8 mouse cellular contexts compared by ENCODE assay signal in genomic region chr16:4560145-4560952, GRCm38 (mm10). TPM values are rescaled to one million over a fixed set of nuclear protein-coding genes. Genes with fewer than 3 reads are reported as not detected.
A peak's percentile ranks its signal among the peaks of the same experiment; 100 is the strongest.
DNase-seq lines count a peak whose midpoint lies in the region; ATAC-seq and TF ChIP-seq lines count a peak whose summit lies in the region.

No protein-coding gene starts in this region.

- peaks cover 3% of the 10 kb centered on the region; the same call in 1 of the 2 replicates for H3K4me1 ChIP-seq in hindbrain, embryonic 11.5 days (replicated peaks; ENCODE audit: control insufficient read depth, insufficient read depth, low read length)

- TF ChIP-seq CTCF in Patski (IDR thresholded peaks at IDR 0.05), result no peak

- H3K4me3 ChIP-seq in hindbrain, embryonic 11.5 days (ENCODE audit: low read depth, low read length), result peak overlapping the region; percentile 72

- in situ Hi-C loops in Patski (cut with MboI; ENCODE audit: low pct_unique_long_range_greater_than_20kb), result loop anchor here (5.0 kb wide), 1 partner anchor 107 kb away; no protein-coding TSS in a partner anchor

- peak; percentile 22 for DNase-seq in Patski (ENCODE audit: low read depth, low spot score)
- peak; percentile 76 for DNase-seq in cerebellum, adult 9-10 months
- DNase-seq in forelimb bud, embryonic 11.5 days (ENCODE audit: low read depth, low spot score), result peak; percentile 62
- DNase-seq in hindbrain, embryonic 11.5 days (ENCODE audit: low spot score), result peak; percentile 73
- peak; percentile 35 to 51 for DNase-seq in layer of hippocampus, postnatal 14 days (ENCODE audit: low spot score in 2 of 2)
- peak; percentile 78 for DNase-seq in lung, postnatal 14 days
- DNase-seq in ovary, postnatal 36 days (ENCODE audit: low spot score), result peak; percentile 70
- DNase-seq in thymus, postnatal 36 days, result peak; percentile 74 to 78

- peak overlapping the region; percentile 85 for H3K9ac ChIP-seq in hindbrain, embryonic 11.5 days (ENCODE audit: low read depth, low read length)

- peak overlapping the region; percentile 92 for H3K4me2 ChIP-seq in hindbrain, embryonic 11.5 days (replicated peaks; ENCODE audit: low read depth, low read length)

- peak; percentile 5 for ATAC-seq in Patski
- peak; percentile 53 for ATAC-seq in hindbrain, embryonic 11.5 days (ENCODE audit: low FRiP score)

- peak overlapping the region; percentile 82 for H3K27ac ChIP-seq in hindbrain, embryonic 11.5 days (ENCODE audit: low read depth, low read length)

- H3K27me3 ChIP-seq in Patski, result no peaks in the 10 kb centered on the region
- H3K27me3 ChIP-seq in hindbrain, embryonic 11.5 days (ENCODE audit: control insufficient read depth, insufficient read depth, low read length), result no peaks in the 10 kb centered on the region

- H3K36me3 ChIP-seq in hindbrain, embryonic 11.5 days (ENCODE audit: control insufficient read depth, insufficient read depth, low read length), result no peaks in the 10 kb centered on the region

- no peaks in the 10 kb centered on the region for H3K9me3 ChIP-seq in hindbrain, embryonic 11.5 days (ENCODE audit: control insufficient read depth, low read length)

- CTCF ChIA-PET in Patski (lab: Charles Lee), result interaction anchor here (1.0 to 1.7 kb wide), 9 partner anchors 9 to 245 kb away, joined by 3 to 8 read pairs (median 4); no protein-coding TSS in a partner anchor

- POLR2A ChIA-PET in Patski (lab: Charles Lee), result interaction anchor here (0.6 to 1.1 kb wide), 8 partner anchors 9 to 181 kb away, joined by 3 to 7 read pairs (median 3); no protein-coding TSS in a partner anchor

- WGBS in hindbrain, embryonic 11.5 days, result 1% methylated on average over 42 of the region's 43 CpGs

RNA-seq across cellular contexts. Expression of gene Tfap4, which starts 0.7 kb away (rescaled TPM):
- 9.8 TPM for polyA plus RNA-seq in Patski (2021)
- 16.1 TPM in 2 replicates for polyA plus RNA-seq in hindbrain, embryonic 11.5 days (2014; fragmentation: Nextera tagmentation; extraction: Ambion mirVana)
- 1 to 10 TPM; 3.2 to 4.5 TPM for total RNA-seq in layer of hippocampus, postnatal 14 days (2021)

RNA-seq across cellular contexts. Expression of gene Srl, which starts 18.7 kb away (rescaled TPM):
- 2.0 TPM for polyA plus RNA-seq in Patski (2021)
- 21.2 and 26.9 TPM in 2 replicates for polyA plus RNA-seq in hindbrain, embryonic 11.5 days (2014; fragmentation: Nextera tagmentation; extraction: Ambion mirVana)
- total RNA-seq in layer of hippocampus, postnatal 14 days (2021), result 10 to 100 TPM; 24.0 to 24.2 TPM

RNA-seq across cellular contexts. Expression of gene Glis2, which starts 34.2 kb away (rescaled TPM):
- polyA plus RNA-seq in Patski (2021), result 87.1 TPM
- 26.3 and 27.6 TPM in 2 replicates for polyA plus RNA-seq in hindbrain, embryonic 11.5 days (2014; fragmentation: Nextera tagmentation; extraction: Ambion mirVana)
- total RNA-seq in layer of hippocampus, postnatal 14 days (2021), result 10 to 100 TPM; 19.8 to 30.5 TPM

Comparison
In these comparisons a context has a peak if more than half of its experiments do, and no peak if none do; other contexts are left out.
1. Peak in every context shown above with its lines: DNase-seq, ATAC-seq, H3K4me3 ChIP-seq and H3K27ac ChIP-seq.
2. DNase-seq: peak in every context shown above with its lines; median percentile 78 in lung, postnatal 14 days; 76 in cerebellum, adult 9-10 months; 76 in thymus, postnatal 36 days; 73 in hindbrain, embryonic 11.5 days; 70 in ovary, postnatal 36 days; 62 in forelimb bud, embryonic 11.5 days; 43 in layer of hippocampus, postnatal 14 days; 22 in Patski.